Mouse (Mus musculus) cerebellum, adult 2 months (tissue): ENCODE measurements around the gene Litaf.

Experiments used
- CTCF ChIP-seq: fragments of 200-500 bp; IDR thresholded peaks from 2 replicates; pipeline ENCODE4 v1.5.1; 2011; ENCODE audit warnings: low read depth, mild to moderate bottlenecking, control low read depth, low read length, moderate library complexity, borderline replicate concordance; ENCODE audit not compliant: insufficient read depth
- POLR2A ChIP-seq: fragments of 200-500 bp; IDR thresholded peaks from 2 replicates; pipeline ENCODE4 v1.6.1; 2011; ENCODE audit warnings: low read length, control low read depth, borderline replicate concordance; ENCODE audit not compliant: insufficient read depth

- TF ChIP-seq CTCF = no peak
- TF ChIP-seq POLR2A = no peak
Measured at GRCm38 (mm10) chr16:11054871-11055270, 11.1 kb downstream of the Litaf start.
